ENCODE assay signal across 12 mouse cellular contexts in the genomic region with DNA sequence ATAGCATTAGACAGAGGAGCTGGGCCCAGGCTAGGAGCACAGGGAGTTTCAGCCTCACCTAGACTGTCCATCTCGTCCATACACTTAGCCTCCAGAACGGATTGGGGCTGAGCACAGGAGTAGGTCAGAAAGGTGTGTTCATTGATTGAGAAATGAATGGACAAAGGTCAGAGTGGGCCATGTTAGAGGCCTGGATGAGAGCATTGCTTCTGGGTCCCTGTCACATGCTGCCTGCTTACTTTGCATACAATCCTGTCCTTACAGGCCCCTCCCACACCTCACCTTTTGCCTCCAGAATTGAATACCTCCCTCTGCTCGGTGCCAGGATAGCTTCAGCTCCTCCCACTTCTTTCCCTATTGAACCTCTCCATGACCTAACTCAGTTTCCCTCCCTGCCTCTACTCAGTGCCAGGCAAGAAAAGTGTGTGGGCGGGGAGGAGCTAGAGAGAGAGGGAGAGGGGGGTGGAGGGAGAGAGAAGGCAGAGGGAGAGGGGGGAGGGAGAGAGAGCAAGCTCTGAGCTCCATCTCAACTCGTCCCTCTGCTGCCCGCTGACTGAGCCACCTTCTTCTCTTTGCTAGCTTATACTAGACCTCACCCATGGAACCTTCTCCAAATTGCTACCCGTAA. TPM values are rescaled to one million over a fixed set of nuclear protein-coding genes. Genes with fewer than 3 reads are reported as not detected.
DNase-seq lines count a peak whose midpoint lies in the region; ATAC-seq and TF ChIP-seq lines count a peak whose summit lies in the region.
"Had no signal": no experiment of that assay in that cellular context is flagged by ENCODE, and none has a peak within 500 bp of the region (broad histone marks: within the 10 kb centered on the region; RNA-seq: fewer than 3 reads in every experiment).

No protein-coding gene starts in this region.

- WGBS in midbrain, embryonic 12.5 days = 38% methylated on average over 7 of the region's 7 CpGs
- WGBS in midbrain, embryonic 11.5 days = 28% methylated on average over 7 of the region's 7 CpGs
- WGBS in embryonic facial prominence, embryonic 12.5 days = 34% methylated on average over 7 of the region's 7 CpGs
- 28% methylated on average over 7 of the region's 7 CpGs for WGBS in forebrain, embryonic 15.5 days
- 50% methylated on average over 7 of the region's 7 CpGs for WGBS in olfactory bulb, adult 2 months

- H3K27me3 ChIP-seq in midbrain, embryonic 12.5 days = peaks cover 55% of the 10 kb centered on the region
- peaks cover 20% of the 10 kb centered on the region for H3K27me3 ChIP-seq in midbrain, embryonic 11.5 days (ENCODE audit: control insufficient read depth, insufficient read depth, low read length)
- no peaks in the 10 kb centered on the region for H3K27me3 ChIP-seq in embryonic facial prominence, embryonic 12.5 days
- no peaks in the 10 kb centered on the region for H3K27me3 ChIP-seq in forebrain, embryonic 15.5 days

- H3K4me2 ChIP-seq in midbrain, embryonic 12.5 days (replicated peaks) = no peak overlapping the region
- no peak overlapping the region for H3K4me2 ChIP-seq in midbrain, embryonic 11.5 days
- H3K4me2 ChIP-seq in embryonic facial prominence, embryonic 12.5 days (replicated peaks) = no peak overlapping the region
- H3K4me2 ChIP-seq in forebrain, embryonic 15.5 days (replicated peaks) = no peak overlapping the region; the same call in 1 of the 2 replicates
- H3K4me2 ChIP-seq: heart, embryonic 15.5 days had no signal

- no peak for DNase-seq in midbrain, embryonic 11.5 days (ENCODE audit: low spot score, missing footprints)
- no peak for DNase-seq in MN1 (ENCODE audit: low spot score)
- DNase-seq: gastrocnemius, postnatal 10 days; kidney, adult 9 months had no signal

- TF ChIP-seq CTCF in olfactory bulb, adult 2 months (IDR thresholded peaks at IDR 0.05; ENCODE audit: insufficient read depth, low read depth, low read length) = no peak

- no peaks in the 10 kb centered on the region for H3K36me3 ChIP-seq in midbrain, embryonic 12.5 days
- no peaks in the 10 kb centered on the region for H3K36me3 ChIP-seq in midbrain, embryonic 11.5 days (ENCODE audit: control insufficient read depth, insufficient read depth, low read length)
- no peaks in the 10 kb centered on the region for H3K36me3 ChIP-seq in embryonic facial prominence, embryonic 12.5 days
- no peaks in the 10 kb centered on the region for H3K36me3 ChIP-seq in forebrain, embryonic 15.5 days
- H3K36me3 ChIP-seq: G1E; heart, embryonic 15.5 days had no signal

- TF ChIP-seq POLR2A in olfactory bulb, adult 2 months (IDR thresholded peaks at IDR 0.05; ENCODE audit: insufficient read depth, low read depth, low read length) = no peak

- peaks cover 63% of the 10 kb centered on the region for H3K4me1 ChIP-seq in midbrain, embryonic 12.5 days
- H3K4me1 ChIP-seq in midbrain, embryonic 11.5 days (ENCODE audit: control insufficient read depth, insufficient read depth, low read length) = peaks cover 37% of the 10 kb centered on the region
- peaks cover 54% of the 10 kb centered on the region for H3K4me1 ChIP-seq in embryonic facial prominence, embryonic 12.5 days
- H3K4me1 ChIP-seq in forebrain, embryonic 15.5 days = peaks cover 68% of the 10 kb centered on the region
- peaks cover 57% of the 10 kb centered on the region for H3K4me1 ChIP-seq in olfactory bulb, adult 2 months (ENCODE audit: control insufficient read depth, insufficient read depth, low read length)

- H3K27ac ChIP-seq in midbrain, embryonic 12.5 days (replicated peaks) = peak overlapping the region; percentile 95; the same call in 1 of the 2 replicates
- no peak overlapping the region for H3K27ac ChIP-seq in midbrain, embryonic 11.5 days (ENCODE audit: low read depth, low read length)
- peak overlapping the region; percentile 84 for H3K27ac ChIP-seq in embryonic facial prominence, embryonic 12.5 days
- H3K27ac ChIP-seq in forebrain, embryonic 15.5 days (replicated peaks) = peak overlapping the region; percentile 99
- H3K27ac ChIP-seq in olfactory bulb, adult 2 months (ENCODE audit: insufficient read depth, low read depth, low read length) = peak overlapping the region; percentile 47; the same call in 1 of the 2 replicates
- H3K27ac ChIP-seq: heart, embryonic 15.5 days had no signal

- H3K4me3 ChIP-seq in midbrain, embryonic 12.5 days = no peak overlapping the region
- H3K4me3 ChIP-seq in midbrain, embryonic 11.5 days (ENCODE audit: low read depth, low read length) = no peak overlapping the region
- H3K4me3 ChIP-seq in embryonic facial prominence, embryonic 12.5 days = no peak overlapping the region
- no peak overlapping the region for H3K4me3 ChIP-seq in forebrain, embryonic 15.5 days
- no peak overlapping the region for H3K4me3 ChIP-seq in olfactory bulb, adult 2 months (ENCODE audit: insufficient read depth, low read depth, low read length)
- H3K4me3 ChIP-seq: heart, embryonic 15.5 days had no signal

- no peak for ATAC-seq in midbrain, embryonic 12.5 days (ENCODE audit: low FRiP score, low read depth)
- ATAC-seq in midbrain, embryonic 11.5 days (ENCODE audit: low FRiP score) = no peak
- ATAC-seq in embryonic facial prominence, embryonic 12.5 days (ENCODE audit: insufficient number of reproducible peaks, insufficient read depth, low FRiP score, low TSS enrichment) = no peak
- no peak for ATAC-seq in forebrain, embryonic 15.5 days (replicated peaks)
- no peak for ATAC-seq in erythroblast, adult 5-6 weeks (replicated peaks; ENCODE audit: low FRiP score, poor library complexity, severe bottlenecking)
- ATAC-seq: lung, postnatal 0 days had no signal

- H3K9me3 ChIP-seq in midbrain, embryonic 12.5 days = no peaks in the 10 kb centered on the region
- no peaks in the 10 kb centered on the region for H3K9me3 ChIP-seq in midbrain, embryonic 11.5 days (ENCODE audit: control insufficient read depth, low read length)
- no peaks in the 10 kb centered on the region for H3K9me3 ChIP-seq in embryonic facial prominence, embryonic 12.5 days
- H3K9me3 ChIP-seq in forebrain, embryonic 15.5 days = no peaks in the 10 kb centered on the region
- H3K9me3 ChIP-seq: G1E; heart, embryonic 15.5 days had no signal

- H3K9ac ChIP-seq in midbrain, embryonic 12.5 days (replicated peaks) = no peak overlapping the region
- no peak overlapping the region for H3K9ac ChIP-seq in midbrain, embryonic 11.5 days (ENCODE audit: low read length)
- no peak overlapping the region for H3K9ac ChIP-seq in embryonic facial prominence, embryonic 12.5 days
- peak overlapping the region; percentile 33; the same call in 1 of the 2 replicates for H3K9ac ChIP-seq in forebrain, embryonic 15.5 days (replicated peaks)
- H3K9ac ChIP-seq: heart, embryonic 15.5 days had no signal

RNA-seq across cellular contexts. Expression of a gene that starts 2.5 kb away (rescaled TPM):
- 0.64 and 1.0 TPM in 2 replicates for polyA plus RNA-seq in midbrain, embryonic 12.5 days (2016; fragmentation: Nextera tagmentation; extraction: Ambion mirVana)
- polyA plus RNA-seq in midbrain, embryonic 11.5 days (2014; fragmentation: Nextera tagmentation; extraction: Ambion mirVana) = 0.41 and 0.90 TPM in 2 replicates
- polyA plus RNA-seq in embryonic facial prominence, embryonic 12.5 days (2016; fragmentation: Nextera tagmentation; extraction: Ambion mirVana) = 0.13 and 0.50 TPM in 2 replicates
- 0.93 and 1.1 TPM in 2 replicates for polyA plus RNA-seq in forebrain, embryonic 15.5 days (2015; fragmentation: Nextera tagmentation; extraction: Ambion mirVana)
- polyA plus RNA-seq in olfactory bulb, adult 2 months (2012; ENCODE audit: insufficient read depth, insufficient read length, low replicate concordance, missing spikeins) = not detected in 2 replicates
- total RNA-seq in erythroblast, adult 5-6 weeks (2015; ENCODE audit: low replicate concordance) = not detected in 2 replicates
- not detected in 2 replicates for total RNA-seq in erythroblast, adult 5-6 weeks (2017; ENCODE audit: low replicate concordance)
- total RNA-seq: gastrocnemius, postnatal 10 days had no signal
- polyA plus RNA-seq: G1E; heart, embryonic 15.5 days had no signal

RNA-seq across cellular contexts. Expression of a gene that starts 52.5 kb away (rescaled TPM):
- 8.6 and 9.1 TPM in 2 replicates for polyA plus RNA-seq in midbrain, embryonic 12.5 days (2016; fragmentation: Nextera tagmentation; extraction: Ambion mirVana)
- 7.3 and 9.7 TPM in 2 replicates for polyA plus RNA-seq in midbrain, embryonic 11.5 days (2014; fragmentation: Nextera tagmentation; extraction: Ambion mirVana)
- 30.1 and 38.1 TPM in 2 replicates for polyA plus RNA-seq in embryonic facial prominence, embryonic 12.5 days (2016; fragmentation: Nextera tagmentation; extraction: Ambion mirVana)
- polyA plus RNA-seq in forebrain, embryonic 15.5 days (2015; fragmentation: Nextera tagmentation; extraction: Ambion mirVana) = 8.7 and 10.8 TPM in 2 replicates
- not detected in 2 replicates for polyA plus RNA-seq in olfactory bulb, adult 2 months (2012; ENCODE audit: insufficient read depth, insufficient read length, low replicate concordance, missing spikeins)
- total RNA-seq in erythroblast, adult 5-6 weeks (2015; ENCODE audit: low replicate concordance) = not detected in 2 replicates
- not detected in 2 replicates for total RNA-seq in erythroblast, adult 5-6 weeks (2017; ENCODE audit: low replicate concordance)
- polyA plus RNA-seq: G1E had no signal
